Mouse (Mus musculus) left cerebral cortex, postnatal 25 days (tissue): Measurements from ENCODE around the gene Gm17349. TPM values are rescaled to one million over a fixed set of nuclear protein-coding genes. Genes with fewer than 3 reads are reported as not detected.
A peak's percentile ranks its signal among the peaks of the same experiment; 100 is the strongest.

ENCODE experiments used
- DNase-seq, 2 experiments: peaks; one replicate each; pipeline ENCODE4 v3.0.0; 2022; ENCODE audit warnings: low spot score in 2 of 2, mixed read lengths in 1 of 2
- intact Hi-C: fragments of 180-260 bp; cut with DNase I; formaldehyde crosslinking; loops from one replicate; pipeline ENCODE4 v1.15.1; 2025
- total RNA-seq, 2 experiments: library from RNA; stranded (reverse); gene quantifications; 2 replicates each; pipeline ENCODE4 v1.2.3; 2021

Gene Gm17349
- total RNA-seq, 2 experiments from 2014 or later: 7.1 to 7.6 TPM

DNA sequence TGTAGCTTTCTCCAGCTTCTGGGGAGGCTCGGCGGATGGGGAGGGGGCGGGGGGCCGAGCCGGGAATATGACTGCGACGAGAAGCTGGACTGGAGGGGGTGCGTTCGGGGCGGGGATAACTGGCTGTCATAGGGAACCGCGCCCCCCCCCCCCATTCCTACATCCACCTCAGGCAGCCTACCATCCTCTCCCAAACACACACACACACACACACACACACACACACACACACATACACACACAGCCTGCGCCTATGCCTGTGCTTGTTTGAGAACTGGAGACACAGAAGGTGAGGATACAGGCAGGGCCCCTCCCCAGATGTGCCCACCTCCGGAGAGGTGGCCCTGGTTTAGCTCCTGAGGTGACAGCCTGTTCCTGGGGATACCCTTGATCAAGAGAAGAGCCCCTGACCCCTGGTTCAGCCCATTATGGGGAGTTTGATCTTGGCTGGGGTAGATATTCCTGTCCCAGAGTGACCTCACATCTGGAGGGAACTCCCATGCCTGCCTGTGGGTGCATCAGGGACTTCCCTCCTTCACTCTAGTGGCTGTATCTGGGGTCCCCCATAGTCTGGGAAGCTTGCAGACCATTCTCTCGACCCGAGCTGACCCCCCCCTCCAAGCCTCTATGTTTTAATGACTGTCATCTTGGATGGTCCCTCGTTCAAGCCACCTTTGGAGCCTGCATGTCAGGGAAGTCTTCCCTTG lies 34.2 kb downstream of the Gm17349 start:
- intact Hi-C loops: loop anchor here (10.0 kb wide), 1 partner anchor 256 kb away; no protein-coding TSS in a partner anchor
- peak in 1 of 2 experiments; percentile 45 for DNase-seq

DNA sequence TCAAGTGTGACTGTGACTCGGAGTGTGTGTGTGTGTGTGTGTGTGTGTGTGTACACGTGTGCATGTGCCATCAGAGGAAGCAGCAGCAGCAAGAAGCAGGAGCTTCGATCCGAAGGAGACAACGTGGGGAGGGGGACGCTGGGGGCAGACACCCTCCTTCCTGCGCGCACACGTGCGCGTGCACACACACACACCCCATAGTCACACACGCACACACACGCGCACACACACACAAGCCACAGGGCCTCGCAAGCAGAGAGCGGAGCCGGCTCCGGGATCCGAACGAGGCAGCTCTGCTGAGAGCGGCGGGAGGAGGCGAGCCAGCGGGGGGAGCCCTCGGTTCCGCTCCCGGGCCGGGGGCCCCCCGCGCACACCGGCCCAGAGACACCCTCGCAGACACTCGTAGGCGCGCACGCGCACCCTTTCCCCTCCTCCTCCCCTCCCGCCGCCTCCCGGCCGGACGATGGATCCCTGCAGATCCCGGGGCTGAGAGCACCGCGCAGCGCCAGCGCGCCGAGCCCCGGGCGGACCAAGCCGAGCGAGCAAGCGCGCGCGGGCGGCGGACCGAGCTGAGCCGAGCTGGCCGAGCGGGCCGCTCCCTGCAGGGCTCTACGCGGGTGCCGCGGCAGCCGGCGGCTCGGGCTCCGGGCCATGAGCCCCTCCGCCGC lies 35.0 kb downstream of the Gm17349 start, which contains the start of gene Asic1:
Gene Asic1, plus strand, starts transcription at position 215 of the 668 bp plus-strand sequence.
- peak; percentile 78 to 81 for DNase-seq
- intact Hi-C loops: loop anchor here (10.0 kb wide), 1 partner anchor 255 kb away; no protein-coding TSS in a partner anchor

DNA sequence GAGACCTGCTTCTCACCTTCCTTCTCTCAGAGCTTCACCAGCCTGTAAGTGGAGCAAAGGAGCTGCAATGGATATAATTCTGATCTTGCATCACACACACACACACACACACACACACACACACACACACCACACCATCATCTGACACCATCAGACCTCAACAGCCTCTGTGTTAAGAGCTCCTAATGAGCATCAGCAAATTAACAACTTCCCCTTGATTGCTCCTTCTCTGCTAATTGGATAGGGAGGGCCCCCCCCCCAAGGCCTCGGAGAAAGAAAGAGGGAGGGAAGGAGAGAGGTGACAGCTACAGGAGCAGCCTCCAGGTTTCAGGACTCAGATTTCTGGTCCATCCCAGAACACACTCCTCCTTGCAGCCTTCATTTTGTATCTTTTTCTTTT lies 35.9 kb downstream of the Gm17349 start:
- intact Hi-C loops: loop anchor here (1.0 kb wide), 2 partner anchors 73 to 172 kb away; no protein-coding TSS in a partner anchor
- DNase-seq: no peak

DNA sequence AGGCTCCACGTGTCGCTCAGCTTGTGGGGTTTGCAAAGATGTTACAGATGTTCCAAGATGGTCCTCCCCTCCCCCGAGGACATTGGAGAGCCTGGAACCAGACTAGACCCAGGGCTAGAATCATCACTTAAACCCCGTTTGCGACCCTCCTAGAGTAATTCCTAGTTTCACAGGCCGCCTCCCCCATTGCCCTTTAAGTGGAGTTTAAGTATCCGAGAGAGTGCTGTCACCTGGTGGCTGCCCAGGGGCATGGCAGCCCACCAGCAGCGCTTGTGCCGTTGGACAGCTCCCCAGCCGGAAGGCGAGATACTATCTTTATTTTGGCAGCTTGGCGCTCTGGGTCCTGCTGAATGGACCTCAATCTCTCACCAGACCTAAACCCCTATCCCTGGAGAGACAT lies 36.4 kb downstream of the Gm17349 start:
- intact Hi-C loops: loop anchor here (1.0 kb wide), 2 partner anchors 73 to 172 kb away; no protein-coding TSS in a partner anchor
- peak; percentile 79 to 80 for DNase-seq

DNA sequence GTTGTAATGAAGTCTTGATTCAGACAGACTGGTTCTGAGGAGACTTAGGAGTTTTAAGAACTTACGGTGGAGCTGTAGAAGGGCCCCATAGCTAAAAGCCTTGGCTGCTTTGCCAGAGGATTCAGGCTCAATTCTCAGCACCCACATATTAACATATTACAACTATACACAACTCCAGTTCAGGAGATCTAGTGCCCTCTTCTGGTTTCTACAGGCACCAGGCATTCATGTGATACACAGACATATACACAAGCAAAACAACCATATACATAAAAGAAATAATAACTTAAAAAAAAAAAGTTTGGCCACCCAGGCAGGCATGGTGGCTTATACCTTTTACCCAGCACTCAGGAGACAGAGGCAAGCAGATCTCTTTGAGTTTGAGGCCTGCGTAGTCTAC lies 37.7 kb downstream of the Gm17349 start:
- DNase-seq: no peak
- intact Hi-C loops: no loop called here

DNA sequence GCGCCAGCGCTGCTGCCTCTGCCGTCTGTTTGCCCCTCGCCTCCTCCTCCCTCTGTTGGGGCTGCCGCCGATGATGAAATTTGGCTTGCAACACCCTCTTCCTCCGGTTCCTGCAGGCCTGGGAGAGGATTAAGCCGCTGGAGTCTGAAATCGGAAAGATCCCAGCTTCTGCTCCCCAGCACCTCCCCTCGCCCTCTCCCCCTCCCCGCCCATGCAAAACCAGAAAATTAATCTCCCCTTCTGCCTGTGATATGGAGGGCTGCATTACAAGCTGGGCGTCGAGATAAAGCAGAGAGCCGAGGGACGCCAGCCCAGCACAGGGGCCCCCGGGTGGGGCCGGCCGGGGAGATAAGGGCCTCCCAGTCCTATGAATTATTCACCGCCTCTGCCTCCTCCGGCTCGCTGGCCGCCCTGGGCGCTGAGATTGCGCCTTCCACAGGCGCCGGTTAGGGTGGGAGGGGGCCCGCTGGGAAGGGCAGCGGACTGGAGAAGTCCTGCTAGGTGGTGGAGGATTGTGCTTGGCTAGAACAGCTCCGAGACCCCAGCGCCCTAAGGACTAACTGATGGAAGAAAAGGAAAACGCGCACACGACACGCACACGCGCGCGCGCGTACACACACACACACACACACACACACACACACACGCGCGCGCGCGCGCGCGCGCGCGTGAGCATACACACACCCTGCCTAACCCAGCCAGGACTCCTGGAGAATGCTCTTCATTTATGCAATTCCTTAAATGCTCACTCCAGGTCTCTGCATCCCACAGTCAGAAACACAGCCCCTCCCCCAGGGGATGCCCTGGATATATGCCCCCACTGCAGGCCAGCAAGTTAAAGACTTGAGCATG lies 40.5 kb downstream of the Gm17349 start:
- peak; percentile 68 to 80 for DNase-seq
- intact Hi-C loops: no loop called here

DNA sequence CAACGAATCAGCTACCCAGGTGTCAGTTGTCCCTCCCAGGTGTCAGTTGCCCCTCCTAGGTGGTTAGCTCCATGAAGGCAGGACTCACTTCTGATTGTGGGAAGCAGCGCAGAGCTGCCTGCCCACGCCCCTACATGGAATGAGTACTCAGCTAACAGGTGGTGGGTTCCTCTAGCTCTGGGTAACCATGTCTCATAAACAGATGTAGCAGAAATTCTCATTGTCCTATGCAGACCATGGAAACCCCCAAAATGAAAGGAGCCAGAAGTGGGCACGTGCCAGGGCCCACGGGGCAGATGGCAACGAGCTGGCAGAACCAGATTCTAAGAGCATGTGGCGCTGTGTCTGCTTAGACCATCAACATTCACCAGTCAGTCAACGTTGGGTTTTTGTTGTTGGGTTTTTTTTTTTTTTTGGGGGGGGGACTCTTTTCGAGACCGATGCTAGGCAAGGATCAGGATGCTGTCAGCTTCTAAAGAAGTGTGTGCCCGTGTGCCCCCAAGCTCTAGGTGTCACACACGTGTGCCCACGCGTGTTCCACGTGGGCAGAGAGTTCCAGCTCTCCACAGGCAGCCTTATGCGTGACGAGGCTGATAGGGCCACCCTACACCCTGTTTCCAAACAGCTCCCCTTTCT lies 41.2 kb downstream of the Gm17349 start:
- peak in 1 of 2 experiments; percentile 53 for DNase-seq
- intact Hi-C loops: no loop called here

DNA sequence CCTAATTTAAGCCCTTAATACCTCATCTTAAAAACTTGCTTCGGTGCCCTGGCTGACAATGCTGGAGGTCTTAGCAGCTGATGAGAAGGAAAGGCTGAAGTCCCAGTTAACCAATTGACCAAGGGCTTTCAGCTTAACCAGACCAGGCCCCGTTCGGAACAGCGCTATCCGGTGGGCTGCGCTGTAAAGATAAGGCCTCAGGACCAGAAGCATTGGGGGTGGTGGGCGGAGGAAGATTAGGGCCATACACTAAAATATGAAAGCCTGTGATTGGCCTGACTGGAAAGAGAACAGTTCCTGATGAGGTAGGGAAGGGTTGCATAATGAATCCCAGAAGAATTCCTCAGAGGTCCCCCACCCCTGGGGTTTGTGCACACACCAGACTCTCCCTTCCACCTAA lies 42.9 kb downstream of the Gm17349 start:
- no peak for DNase-seq
- intact Hi-C loops: no loop called here

DNA sequence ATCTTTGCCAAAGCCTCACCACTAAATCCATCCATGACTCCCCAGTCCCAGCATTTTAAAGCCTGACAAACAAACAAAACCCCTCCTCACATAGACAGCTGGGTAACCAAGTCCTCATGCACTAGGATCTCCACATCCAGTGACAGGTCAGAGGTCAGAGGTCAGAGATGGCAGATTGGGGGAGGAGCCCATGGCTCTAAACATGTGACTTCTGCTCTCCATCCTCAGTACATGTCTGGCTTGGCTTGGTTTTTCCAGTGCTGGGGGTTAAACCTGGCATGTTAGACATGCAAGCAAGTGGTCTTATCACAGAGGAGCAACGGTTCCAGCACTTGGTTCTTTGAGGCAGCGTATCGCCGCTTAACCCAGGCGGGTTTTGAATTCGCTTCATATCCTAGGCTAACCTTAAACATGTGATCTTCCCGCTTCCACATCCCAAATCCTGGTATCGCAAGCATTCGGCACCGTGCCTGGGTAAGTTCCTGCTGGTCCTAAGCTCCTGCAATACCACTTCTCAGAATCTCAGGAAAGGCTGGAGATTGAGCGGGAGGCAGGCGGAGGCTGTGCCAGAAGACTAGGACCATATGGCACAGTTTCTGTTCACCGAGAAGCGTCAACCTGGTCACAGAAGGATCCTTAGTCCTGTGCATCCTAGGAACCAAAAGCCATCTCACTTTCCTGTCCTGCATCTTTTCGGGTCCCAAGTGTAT lies 44.0 kb downstream of the Gm17349 start:
- intact Hi-C loops: no loop called here
- DNase-seq: peak in 1 of 2 experiments; percentile 63

DNA sequence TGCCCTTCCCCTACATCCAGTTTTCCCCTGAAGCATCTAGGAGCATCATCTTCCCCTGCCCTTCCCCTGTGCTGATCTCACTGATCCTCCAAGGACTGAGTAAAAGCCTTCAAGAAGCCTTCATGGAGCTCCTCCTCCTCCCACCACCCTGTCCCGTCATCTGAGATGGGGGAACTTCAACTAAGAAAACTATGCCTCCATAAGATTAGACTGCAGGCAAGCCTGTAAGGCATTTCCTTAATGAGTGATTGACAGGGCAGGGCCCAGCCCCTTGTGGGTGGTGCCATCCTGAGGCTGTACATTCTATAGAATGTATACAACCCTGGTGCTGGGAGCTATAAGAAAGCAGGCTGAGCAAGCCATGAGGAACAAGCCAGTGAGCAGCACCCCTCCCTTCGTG lies 46.9 kb downstream of the Gm17349 start:
- DNase-seq: no peak
- intact Hi-C loops: no loop called here

DNA sequence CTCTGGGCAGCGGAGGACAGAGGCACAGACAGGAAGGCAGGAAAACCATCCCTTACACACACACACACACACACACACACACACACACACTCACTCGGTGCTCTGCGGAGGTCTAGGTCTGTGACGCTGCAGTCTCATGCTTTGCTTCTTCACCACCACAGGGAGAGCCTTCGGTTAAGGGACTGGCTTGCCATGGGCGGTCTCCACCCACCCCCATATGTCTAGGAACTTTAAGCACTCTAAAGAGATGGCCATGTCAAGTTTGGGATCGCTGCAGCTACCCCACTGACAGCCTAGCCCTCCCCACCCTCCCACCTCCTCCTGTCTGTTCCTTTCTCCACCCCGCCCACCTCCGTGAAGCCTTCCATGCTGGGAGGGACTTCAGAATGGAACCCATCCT lies 49.3 kb downstream of the Gm17349 start:
- peak in 1 of 2 experiments; percentile 47 for DNase-seq
- intact Hi-C loops: no loop called here

DNA sequence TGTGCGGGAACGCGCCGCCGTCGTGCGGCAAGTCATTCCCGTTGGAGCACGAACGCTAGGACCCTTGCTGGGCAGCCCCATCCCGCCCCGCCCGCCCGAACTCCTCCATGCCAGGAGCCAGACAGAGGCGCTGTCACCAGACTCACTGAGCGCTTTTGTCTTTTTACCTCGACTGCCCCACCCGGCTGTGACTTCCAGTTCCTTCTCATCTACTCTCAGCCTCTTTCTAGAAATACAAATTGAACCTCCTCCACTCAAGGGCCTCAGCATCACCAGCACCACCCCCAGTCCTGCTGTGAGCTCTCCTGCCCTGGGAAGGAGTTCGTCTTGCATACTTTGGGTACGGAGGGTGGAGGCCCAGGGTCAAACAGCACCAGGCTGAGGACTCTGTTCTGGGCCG lies 51.4 kb downstream of the Gm17349 start:
- intact Hi-C loops: no loop called here

DNA sequence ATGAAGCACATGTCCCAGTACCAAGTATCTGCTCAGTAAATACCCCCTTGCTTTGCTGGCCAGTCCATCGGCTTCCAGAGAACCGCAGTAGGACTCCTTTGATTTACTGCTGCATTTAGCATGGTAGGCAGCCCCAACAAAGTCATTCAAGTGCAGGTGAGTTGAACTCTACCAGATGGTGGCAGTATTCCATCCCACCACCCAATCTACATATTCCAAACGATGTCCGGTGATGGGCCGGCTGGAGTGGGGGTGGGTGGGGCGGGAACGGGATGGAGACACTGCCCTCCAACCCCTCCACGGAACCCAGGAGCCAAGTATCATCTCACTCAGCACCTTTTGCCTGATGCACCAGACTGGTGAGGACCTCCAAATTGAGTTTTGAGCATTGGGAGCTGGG lies 52.0 kb downstream of the Gm17349 start:
- intact Hi-C loops: no loop called here

More for the DNA sequence above, 51.4 kb downstream of the Gm17349 start:
- DNase-seq: peak in 1 of 2 experiments; percentile 43

More for the DNA sequence above, 52.0 kb downstream of the Gm17349 start:
- DNase-seq: no peak

Other genes with a start within 250 kb of the Gm17349 start
- gene Nckap5l, start 247.7 kb downstream of the Gm17349 start, total RNA-seq: 10 to 100 TPM; 16.8 to 22.3 TPM
- gene Bcdin3d, start 230.8 kb downstream of the Gm17349 start, total RNA-seq: 1 to 10 TPM; 4.6 to 4.9 TPM
- gene Faim2, start 177.3 kb downstream of the Gm17349 start, total RNA-seq: 100 to 1,000 TPM; 318 to 355 TPM
- gene Aqp2, start 126.4 kb downstream of the Gm17349 start, total RNA-seq: not detected
- under 1 TPM; 0.50 to 0.76 TPM for gene Aqp5, start 114.7 kb downstream of the Gm17349 start, total RNA-seq
- under 1 TPM; 0.48 to 0.62 TPM for gene Aqp6, start 104.1 kb downstream of the Gm17349 start, total RNA-seq
- gene Racgap1, start 53.8 kb downstream of the Gm17349 start, total RNA-seq: 1 to 10 TPM; 6.8 to 9.2 TPM
- 10 to 100 TPM; 73.8 to 78.5 TPM for gene Asic1, start 35.1 kb downstream of the Gm17349 start, total RNA-seq
- 100 to 1,000 TPM; 159 to 164 TPM for gene Smarcd1, start 3.4 kb downstream of the Gm17349 start, total RNA-seq
- 10 to 100 TPM; 86.4 to 88.3 TPM for gene Gpd1, start 12.0 kb upstream of the Gm17349 start, total RNA-seq
- gene Cox14, start 20.1 kb upstream of the Gm17349 start, total RNA-seq: 100 to 1,000 TPM; 126 to 128 TPM
- gene Cers5, start 67.4 kb upstream of the Gm17349 start, total RNA-seq: 10 to 100 TPM; 38.8 to 39.6 TPM
- 1 to 10 TPM; 9.1 to 9.3 TPM for gene Lima1, start 170.0 kb upstream of the Gm17349 start, total RNA-seq